Mouse (Mus musculus): ENCODE measurements at regions not wholly inside any gene's neighbourhood (a gene's known extent, or its start where the extent isn't known, plus 50 kb on each side); places are given as distances from the start of the nearest gene placed in this dataset.
A peak's percentile ranks its signal among the peaks of the same experiment; 100 is the strongest.
"Not testable (repeated sequence)": the region's sequence is repeated elsewhere in the genome, so short reads cannot be mapped to it uniquely, and the experiment has no call there.

DNA sequence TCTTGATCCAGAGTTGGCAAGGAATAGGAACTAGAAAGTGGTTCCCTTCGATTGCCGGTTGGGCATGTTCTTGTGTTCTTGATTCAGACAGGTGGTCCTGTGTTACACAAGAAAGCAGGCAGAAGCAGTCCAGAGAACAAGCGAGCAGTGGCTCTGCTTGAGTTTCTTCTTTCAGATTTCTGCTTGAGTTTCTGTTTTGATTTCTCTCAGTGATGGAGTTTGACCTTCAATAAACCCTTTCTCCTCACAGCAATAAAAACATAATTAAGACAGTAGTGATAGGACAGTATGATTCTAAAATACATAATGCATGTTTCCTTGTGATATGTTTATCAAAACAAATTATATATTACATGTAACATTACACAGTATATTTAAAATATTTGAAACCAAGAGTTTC lies 59.1 kb downstream of the Klf6 start:
- intact Hi-C loops (cut with DNase I): no loop called here

DNA sequence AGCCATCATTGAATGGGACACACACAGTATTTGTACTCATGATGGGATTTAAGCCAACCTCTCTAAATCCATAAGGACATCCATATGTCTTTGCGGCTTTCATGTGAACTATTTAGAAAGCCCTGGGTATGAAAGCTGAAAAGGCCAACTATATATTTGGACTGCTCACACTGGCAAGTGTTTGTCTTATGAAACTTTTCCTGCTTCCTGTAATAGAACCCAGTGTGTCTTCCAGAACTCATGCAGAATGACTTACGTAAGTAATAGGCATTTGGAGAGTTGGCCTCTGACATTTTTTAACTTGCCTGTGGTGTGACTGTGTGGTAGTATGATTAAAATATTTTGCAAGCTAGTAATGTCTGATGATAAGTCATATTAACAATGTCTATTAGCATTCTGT lies 70.2 kb downstream of the Klf6 start:
- intact Hi-C loops (cut with DNase I): no loop called here
- no peak for DNase-seq (ENCODE audit: low spot score in 2 of 2)

More for the DNA sequence above, 59.1 kb downstream of the Klf6 start:
- no peak for DNase-seq (ENCODE audit: low spot score in 2 of 2)

DNA sequence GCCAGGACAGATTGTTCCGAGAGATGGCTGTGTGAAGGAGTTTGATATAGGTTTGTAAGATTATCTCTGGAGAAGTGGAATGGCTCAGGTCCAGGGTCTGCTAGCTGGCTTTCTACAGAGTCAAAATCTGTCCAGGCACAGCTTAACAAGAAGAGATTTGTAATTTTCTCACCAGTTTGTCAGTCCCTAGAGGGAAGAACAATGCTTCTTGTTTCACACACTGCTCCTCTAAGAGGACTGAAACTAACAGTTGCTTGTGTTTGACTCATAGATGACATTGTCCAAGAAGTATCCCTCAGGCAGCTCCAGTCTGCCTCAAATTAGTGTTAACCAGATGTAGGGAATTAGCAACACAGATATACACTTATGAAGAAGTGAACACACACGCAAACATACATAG lies 76.2 kb downstream of the Klf6 start:
- DNase-seq (ENCODE audit: low spot score in 2 of 2): no peak
- intact Hi-C loops (cut with DNase I): no loop called here

DNA sequence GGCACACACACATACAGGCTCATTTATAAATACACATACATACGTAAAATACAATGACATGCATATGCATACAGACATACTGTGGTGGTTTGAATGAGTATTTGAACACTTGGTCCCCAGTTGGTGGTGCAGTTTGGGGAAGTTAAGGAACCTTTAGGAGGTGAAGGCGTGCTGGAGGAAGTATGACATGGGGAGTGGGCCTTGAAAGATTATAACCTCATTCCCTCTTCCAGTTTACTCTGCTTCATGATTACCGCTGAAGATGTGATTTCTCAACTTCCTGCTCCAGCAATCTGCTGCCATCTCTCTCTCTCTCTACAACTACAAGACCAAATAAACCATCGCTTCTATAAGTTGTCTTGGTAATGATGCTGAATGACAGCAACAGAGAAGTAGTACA lies 76.7 kb downstream of the Klf6 start:
- intact Hi-C loops (cut with DNase I): no loop called here
- DNase-seq (ENCODE audit: low spot score in 2 of 2): no peak

DNA sequence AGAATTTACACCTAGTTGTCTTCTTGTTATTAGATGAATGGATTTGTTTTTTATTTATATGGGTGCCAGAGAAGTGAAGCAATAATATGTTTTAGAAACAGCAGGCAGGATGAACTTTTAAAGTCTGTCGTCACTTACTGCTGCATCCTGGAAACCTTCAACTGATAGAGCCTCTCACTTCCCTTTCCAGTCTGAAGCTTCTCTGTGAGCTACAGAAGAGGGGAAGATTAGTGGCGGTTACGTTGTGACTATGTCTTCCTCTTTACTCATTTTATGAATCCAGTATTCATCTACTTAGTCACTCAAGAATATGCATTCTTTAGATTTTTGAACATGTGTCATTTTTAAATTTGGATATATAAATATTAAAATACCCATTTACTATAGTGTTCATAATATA lies 78.1 kb downstream of the Klf6 start:
- no peak for DNase-seq (ENCODE audit: low spot score in 2 of 2)
- intact Hi-C loops (cut with DNase I): no loop called here

DNA sequence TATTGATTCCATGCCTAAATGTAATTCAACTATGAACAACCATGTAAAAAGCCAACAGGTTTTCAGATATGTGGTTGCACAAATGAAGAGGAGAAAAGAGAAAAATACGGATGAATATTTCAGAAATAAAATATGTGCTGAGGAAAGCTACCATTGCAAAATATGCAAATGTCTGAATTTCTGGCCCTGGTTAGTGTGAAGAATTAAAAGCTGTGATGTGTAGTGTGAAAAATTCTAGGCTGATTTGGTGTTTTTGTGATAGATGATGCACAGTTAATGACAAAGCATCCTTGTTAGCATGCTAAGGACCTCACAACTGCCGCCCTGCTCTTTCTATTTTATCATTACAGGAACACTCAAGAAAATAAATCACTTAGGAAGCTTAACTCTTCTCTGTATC lies 91.6 kb downstream of the Klf6 start:
- intact Hi-C loops (cut with DNase I): no loop called here
- DNase-seq (ENCODE audit: low spot score in 2 of 2): no peak

DNA sequence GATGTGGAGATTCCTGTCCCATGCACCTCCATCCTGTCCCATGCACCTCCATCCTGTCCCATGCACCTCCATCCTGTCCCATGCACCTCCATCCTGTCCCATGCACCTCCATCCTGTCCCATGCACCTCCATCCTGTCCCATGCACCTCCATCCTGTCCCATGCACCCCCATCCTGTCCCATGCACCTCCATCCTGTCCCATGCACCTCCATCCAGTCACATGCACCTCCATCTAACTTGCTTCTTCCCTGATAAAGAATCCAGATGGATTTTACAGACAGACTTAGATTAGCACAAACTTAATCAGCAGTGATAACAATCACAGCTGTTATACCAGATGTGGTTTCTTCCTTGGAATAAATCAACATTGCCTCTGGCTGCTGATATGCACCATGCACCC lies 93.8 kb downstream of the Klf6 start:
- DNase-seq (ENCODE audit: low spot score in 2 of 2); intact Hi-C loops (cut with DNase I): not testable (repeated sequence)

DNA sequence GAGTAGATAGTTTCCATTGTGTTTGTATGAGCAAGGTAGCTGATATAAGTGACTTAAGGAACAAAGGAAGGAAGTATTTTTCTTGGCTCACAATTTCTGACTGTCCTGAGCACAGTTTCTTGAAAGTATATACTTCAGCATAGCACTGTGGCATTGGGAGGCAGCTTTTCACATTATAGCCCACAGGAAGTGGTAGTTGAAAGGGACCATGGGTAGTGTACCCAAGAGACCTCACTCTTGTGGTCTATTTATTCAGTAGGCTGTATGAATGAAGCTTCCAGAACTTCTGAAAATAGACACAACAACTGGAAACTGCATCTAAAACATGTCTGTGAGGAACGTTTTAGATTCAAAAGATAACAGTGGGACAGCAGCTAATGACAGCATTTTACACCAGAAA lies 94.9 kb downstream of the Klf6 start:
- no peak for DNase-seq (ENCODE audit: low spot score in 2 of 2)
- intact Hi-C loops (cut with DNase I): no loop called here

DNA sequence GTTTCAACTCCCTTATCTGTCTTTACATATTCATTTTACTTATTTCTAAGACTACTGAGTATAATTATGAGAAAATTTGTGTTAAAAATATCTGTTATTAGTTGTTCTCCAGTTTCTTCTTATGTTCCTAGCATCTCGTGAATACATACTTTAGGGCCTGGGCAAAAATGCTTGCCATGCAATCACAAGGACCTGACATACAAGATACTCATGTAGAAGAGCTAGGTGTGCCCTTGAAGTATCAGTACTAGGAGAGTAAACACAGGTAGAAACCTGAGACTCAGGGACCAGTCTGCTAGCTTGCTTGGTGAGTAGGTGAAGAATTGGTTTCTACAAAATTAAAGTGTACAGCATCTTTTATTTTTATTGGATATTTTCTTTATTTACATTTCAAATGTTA lies 101.7 kb downstream of the Klf6 start:
- intact Hi-C loops (cut with DNase I): no loop called here
- no peak for DNase-seq (ENCODE audit: low spot score in 2 of 2)

DNA sequence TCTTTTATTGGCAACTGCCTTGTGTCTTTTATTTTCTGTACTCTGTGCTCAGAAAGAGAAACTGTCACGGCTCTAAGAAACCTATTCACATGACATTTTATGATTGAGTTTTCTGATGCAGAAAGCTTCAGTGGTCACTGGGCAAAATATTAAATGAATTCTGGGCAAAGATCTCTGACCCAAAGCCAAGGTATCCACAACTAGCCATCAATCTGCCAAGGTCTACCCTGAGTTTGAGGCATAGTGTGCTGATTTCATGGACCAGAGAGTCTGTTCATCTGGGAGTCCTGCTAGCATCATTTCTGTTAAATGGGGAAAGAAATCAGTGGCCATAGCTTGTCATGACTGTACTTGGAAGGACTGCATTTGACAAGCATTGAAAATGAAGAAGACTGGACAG lies 103.3 kb downstream of the Klf6 start:
- DNase-seq (ENCODE audit: low spot score in 2 of 2): no peak
- intact Hi-C loops (cut with DNase I): no loop called here

DNA sequence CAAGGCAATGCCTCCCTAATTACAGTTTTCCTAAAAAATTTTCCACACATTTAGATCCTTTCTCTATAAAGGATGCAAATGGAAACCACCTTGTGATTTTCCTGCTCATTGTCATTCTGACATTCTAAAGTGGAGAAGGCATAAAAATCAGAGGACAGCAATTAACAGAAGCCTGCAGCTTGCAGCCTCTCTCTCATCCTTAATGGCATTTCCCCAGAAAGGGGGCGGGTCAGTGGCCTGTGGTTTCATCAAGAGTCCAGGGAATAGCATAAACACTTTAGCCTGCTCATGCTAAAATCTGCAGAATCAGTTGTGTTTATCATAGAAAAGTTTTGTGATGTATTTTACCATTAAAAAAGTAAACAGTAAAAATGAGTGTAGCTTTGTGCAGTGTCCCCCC lies 117.3 kb downstream of the Klf6 start:
- DNase-seq (ENCODE audit: low spot score in 2 of 2): no peak

DNA sequence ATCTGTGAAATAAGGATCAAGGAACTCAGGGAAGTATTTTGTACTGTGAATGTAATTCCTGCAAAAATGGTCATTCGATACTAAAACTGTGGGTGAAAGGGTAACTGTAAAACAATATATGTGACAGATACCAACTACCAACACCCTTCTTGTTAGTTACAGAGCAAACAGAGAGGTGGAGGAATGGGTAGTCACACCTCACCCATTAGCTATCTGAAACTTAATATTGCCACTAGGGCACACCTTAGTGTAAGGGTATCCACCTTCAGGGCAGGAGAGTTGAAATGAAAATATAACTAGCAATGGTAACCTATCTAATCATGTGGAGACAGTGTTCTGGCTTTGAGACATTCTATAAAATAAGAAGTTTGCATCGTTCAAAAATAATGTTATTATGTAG lies 126.2 kb downstream of the Klf6 start:
- intact Hi-C loops (cut with DNase I): no loop called here
- no peak for DNase-seq (ENCODE audit: low spot score in 2 of 2)

More for the DNA sequence above, 117.3 kb downstream of the Klf6 start:
- intact Hi-C loops (cut with DNase I): no loop called here

DNA sequence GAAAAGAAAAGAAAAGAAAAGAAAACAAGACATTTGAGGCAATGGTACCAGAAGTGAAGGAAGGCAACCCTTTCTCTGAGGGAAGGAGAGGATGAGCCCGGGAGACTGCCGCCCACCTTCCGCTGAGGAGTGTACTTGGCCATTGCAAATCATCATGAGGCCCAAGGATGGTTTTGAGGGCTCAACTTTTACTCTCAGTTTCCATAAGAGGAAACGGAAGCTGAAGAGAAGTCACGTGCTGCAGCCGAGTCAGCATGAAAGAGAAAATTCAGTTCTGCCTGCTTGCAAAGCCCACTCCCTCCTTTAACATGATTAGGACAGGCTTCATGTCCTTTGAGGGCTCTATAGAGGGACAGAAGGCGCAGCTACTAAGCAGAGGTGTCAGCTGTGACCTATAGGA lies 127.1 kb downstream of the Klf6 start:
- DNase-seq (ENCODE audit: low spot score in 2 of 2): no peak
- intact Hi-C loops (cut with DNase I): no loop called here

DNA sequence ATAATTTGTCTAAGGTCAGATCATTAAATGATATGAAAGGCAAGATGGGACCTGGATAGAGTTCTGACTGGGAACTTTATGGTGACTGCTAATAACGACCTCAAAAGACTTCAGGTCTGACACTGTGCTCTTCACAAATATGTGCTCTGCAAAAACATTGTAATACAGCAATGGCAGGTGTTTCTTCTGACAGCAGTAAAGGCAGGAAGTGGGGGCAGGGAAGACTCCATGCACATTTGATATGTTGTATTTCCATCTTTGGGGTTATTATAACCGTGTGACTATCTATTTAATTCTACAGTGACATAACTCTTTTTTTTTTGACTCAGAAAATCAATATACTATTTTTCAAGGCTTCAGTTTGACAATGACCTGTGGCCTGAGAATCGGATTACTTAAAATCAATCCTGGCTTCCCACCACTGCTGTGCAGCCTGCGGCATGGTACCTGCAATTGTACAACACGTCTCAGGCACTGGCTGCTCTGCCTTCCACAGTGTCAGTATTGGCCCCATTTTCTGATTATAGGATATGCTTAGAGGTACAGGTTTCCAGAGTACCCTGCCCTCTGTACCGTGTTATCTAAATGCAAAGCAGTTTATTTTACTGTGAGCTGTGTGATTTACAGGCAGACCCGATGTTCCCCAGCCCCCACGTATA lies 139.4 kb downstream of the Klf6 start:
- no peak for DNase-seq (ENCODE audit: low spot score in 2 of 2)
- intact Hi-C loops (cut with DNase I): no loop called here

DNA sequence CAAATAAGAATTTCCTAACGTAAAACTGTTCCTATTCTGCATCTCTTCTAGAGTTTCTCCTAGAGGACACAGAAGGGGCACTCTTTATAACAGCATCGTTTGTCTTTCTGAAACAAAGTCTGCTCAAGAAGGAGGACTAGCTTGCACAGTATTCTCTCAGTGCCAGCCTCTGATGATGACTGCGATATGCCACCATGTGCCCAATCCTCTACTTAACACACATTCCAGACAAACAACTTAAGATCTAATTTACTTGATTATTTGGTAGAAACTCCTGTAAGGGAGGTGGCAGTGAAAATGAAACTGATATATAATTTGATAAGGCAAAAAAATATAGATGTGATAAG lies 139.9 kb downstream of the Klf6 start:
- intact Hi-C loops (cut with DNase I): no loop called here
- DNase-seq (ENCODE audit: low spot score in 2 of 2): no peak

DNA sequence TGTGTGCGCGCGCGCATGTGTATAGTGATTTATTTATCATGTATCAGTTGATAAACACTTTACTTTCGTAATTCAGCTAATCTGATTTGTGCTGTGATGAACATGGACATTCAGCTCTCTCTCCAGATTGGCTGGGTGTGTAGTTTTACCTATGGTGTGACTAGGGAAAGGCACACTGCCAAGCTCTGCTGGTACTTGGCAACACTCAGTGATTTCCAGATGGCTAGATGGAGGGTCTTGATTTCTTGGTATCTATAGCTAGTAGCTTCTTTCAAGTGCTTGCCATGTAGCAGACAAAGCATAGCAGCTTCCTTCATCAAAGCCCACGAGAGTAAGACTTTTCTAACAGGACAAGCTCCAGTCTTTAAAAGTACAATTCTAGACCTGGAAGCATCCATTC lies 144.6 kb downstream of the Klf6 start:
- intact Hi-C loops (cut with DNase I): no loop called here
- peak in 1 of 2 experiments; percentile 6 for DNase-seq (ENCODE audit: low spot score in 2 of 2)

DNA sequence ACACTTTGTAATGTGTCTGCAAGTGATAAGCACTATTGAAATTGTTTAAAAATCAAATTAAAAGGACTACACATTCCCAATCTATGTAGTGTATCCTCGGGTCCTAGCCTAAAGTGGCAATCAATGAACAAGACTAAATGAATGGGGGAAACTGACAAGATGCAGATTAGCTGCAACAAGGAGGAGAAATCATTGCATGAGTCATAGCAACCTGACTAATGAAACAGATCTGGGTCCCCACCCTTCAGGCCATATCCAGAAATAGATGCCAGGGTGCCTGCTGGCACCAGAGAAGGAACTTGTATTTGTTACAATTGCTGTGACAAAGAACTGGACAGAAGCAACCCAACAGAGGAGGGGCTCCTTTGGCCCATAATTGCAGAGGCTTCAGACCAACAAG lies 148.4 kb downstream of the Klf6 start:
- intact Hi-C loops (cut with DNase I): no loop called here
- no peak for DNase-seq (ENCODE audit: low spot score in 2 of 2)

DNA sequence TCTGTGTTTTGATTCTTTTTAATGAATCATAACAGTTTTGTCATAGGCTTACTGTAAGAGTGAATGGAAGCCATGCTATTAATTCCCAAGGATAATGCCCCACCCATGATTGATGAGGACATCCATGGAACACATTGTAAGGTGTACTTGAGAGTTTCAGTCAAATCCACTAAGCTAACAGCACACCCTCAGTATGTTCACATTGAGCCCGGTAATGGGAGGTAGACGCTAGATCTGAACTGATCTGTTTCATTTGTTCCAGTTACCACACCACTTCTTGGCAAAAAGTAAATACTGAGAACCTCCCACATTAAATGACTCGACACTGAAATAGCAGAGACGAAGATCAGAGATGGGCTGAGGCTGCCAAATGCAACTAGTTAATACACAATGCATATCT lies 165.9 kb downstream of the Klf6 start:
- intact Hi-C loops (cut with DNase I): no loop called here
- DNase-seq (ENCODE audit: low spot score in 2 of 2): no peak

DNA sequence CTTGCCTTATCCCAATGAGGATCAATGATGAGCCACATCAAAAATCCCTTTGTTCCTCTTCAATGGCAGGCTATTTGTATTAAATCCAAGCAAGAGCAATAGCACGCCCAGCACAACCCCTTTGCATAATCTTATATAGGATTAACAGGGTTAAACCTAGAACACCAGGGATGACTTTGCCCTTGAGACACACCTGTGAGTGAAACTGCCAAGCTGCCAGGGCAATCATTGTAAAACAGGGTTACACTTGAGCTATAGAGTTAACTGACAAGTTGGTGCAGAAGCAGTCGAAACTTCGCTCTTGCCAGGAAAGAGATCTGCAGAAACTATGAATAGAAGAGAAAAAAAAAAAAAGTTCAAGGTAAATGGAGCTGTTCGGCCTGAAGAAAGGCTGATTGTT lies 167.6 kb downstream of the Klf6 start:
- no peak for DNase-seq (ENCODE audit: low spot score in 2 of 2)
- intact Hi-C loops (cut with DNase I): no loop called here

DNA sequence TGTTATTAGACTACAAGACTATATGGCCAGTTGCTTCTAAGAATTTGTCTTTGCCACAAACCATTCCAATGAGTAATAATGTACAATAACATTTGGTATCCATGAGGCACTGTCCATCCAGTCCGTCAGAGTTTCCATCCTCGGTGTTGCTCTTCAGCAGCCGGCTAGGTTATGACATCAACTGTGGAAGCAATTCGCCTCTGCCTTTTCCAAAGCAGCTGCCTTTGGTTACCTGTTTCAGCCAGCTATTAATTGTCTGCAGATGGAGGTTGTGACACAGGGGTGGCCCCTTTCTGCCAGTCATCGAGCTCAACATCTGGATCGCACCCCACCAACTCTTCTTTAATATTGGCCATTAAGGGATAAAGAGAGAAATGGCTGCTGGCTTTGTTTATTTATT lies 168.2 kb downstream of the Klf6 start:
- DNase-seq (ENCODE audit: low spot score in 2 of 2): no peak
- intact Hi-C loops (cut with DNase I): no loop called here

DNA sequence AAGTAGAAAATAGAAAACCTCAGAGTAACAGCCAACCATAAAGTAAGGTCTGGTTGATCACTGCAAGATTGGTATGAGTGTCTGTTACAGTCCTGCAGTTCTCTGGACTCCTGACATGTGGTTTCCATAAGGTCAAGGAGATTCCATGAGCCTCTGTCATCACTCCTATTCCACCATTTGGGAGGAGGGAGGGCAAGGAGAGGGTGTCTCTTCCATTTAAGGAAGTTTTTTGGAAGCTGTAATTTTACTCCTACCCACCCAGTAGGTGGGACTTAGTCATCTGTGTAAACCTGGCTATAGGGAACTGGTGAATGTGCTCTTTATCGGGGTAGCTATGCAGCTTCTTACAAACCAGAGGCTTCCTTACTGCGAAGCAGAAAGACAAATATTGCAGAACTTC lies 168.8 kb downstream of the Klf6 start:
- intact Hi-C loops (cut with DNase I): no loop called here
- DNase-seq (ENCODE audit: low spot score in 2 of 2): no peak

DNA sequence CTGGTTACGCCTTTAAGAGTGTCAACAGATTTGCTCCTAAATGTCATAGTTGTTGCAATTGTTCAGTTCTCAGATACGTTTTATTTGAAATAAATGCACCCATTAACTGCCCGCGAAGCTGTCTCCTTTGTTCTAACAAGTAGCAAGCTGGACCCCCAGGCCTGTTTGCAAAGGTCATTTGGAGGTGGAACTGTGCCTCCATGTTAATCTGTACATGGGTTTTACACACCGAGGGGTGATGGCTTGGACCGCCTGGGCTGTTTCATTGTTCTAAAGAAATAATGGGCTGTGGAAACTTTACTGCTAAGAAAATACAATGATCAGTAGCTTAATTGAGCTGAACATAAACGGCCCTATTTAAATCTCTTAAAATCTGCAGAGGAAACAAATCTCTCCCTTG lies 178.8 kb downstream of the Klf6 start:
- intact Hi-C loops (cut with DNase I): no loop called here
- DNase-seq (ENCODE audit: low spot score in 2 of 2): no peak
